Mouse (Mus musculus) liver, embryonic 14.5 days (tissue): ENCODE results near the gene BC005624.

ENCODE experiments used
- CTCF ChIP-seq: IDR thresholded peaks from 2 replicates; pipeline ENCODE4 v1.5.1; 2016; ENCODE audit warnings: antibody characterized with exemption, low read depth, control low read depth
- EP300 ChIP-seq: IDR thresholded peaks from 2 replicates; pipeline ENCODE4 v1.6.1; 2016; ENCODE audit warnings: antibody characterized with exemption, low read depth

- TF ChIP-seq EP300, result no peak
- no peak for TF ChIP-seq CTCF
Measured at GRCm38 (mm10) chr2:31002857-31003256, 20.9 kb upstream of the BC005624 start.
